Mouse (Mus musculus) liver, postnatal 0 days (tissue): ENCODE data around the gene Olfr1163.

Experiments used
- CTCF ChIP-seq: sonication (generic); IDR thresholded peaks from 2 replicates; pipeline ENCODE4 v1.5.1; 2016; ENCODE audit warnings: antibody characterized with exemption, low read depth
- EP300 ChIP-seq: IDR thresholded peaks from 2 replicates; pipeline ENCODE4 v1.6.1; 2016; ENCODE audit warnings: antibody characterized with exemption, low read depth, mild to moderate bottlenecking

DNA sequence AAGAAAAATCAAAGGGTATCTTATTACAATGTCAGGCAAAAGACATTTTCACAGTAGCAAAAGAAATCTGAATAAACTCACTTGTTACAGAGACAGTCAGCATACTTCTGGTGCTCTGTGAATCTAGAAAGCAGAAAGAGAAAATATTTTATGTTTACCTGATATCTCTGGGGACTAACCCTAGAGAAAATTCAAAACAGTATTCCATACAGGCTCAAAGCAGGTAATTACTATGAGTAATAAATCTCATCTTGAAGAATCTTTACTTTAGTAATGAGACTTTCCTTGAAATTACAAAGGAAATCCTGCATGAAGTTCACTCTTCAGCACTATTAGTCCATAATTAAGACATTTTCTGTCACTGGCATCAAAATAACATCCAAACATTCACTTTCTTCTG lies at the start of gene Olfr1163:
- no peak for TF ChIP-seq CTCF
- TF ChIP-seq EP300, result no peak
